8 mouse cellular contexts compared by ENCODE assay signal in the genomic region with DNA sequence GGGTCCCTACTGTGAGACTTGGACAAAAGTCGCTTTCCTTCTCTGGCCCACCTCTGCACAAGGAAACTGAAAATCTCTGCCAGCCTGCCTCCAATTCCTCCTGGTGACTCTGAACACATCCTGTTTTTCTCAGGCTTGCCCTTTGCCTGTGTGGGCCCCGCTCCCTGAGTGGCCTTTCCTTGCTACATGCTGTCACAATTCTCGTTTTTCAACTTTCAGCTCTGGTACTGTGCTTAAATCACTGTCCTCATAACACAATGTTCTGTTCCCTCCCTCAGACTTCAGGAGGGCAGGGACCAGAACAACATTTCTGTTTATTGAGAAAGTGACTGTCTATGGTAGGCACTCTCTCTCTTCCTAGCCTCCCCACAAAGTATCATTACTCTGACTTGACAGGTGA. TPM values are rescaled to one million over a fixed set of nuclear protein-coding genes. Genes with fewer than 3 reads are reported as not detected.
DNase-seq lines count a peak whose midpoint lies in the region; ATAC-seq lines count a peak whose summit lies in the region.
"Had no signal": no experiment of that assay in that cellular context is flagged by ENCODE, and none has a peak within 500 bp of the region (broad histone marks: within the 10 kb centered on the region; RNA-seq: fewer than 3 reads in every experiment).

No protein-coding gene starts in this region.

- H3K9me3 ChIP-seq in kidney, embryonic 15.5 days (replicated peaks) = no peaks in the 10 kb centered on the region
- no peaks in the 10 kb centered on the region for H3K9me3 ChIP-seq in embryonic facial prominence, embryonic 14.5 days (ENCODE audit: control insufficient read depth, low read length)
- H3K9me3 ChIP-seq in hindbrain, embryonic 11.5 days (ENCODE audit: control insufficient read depth, low read length) = no peaks in the 10 kb centered on the region
- H3K9me3 ChIP-seq in midbrain, embryonic 16.5 days (replicated peaks; ENCODE audit: control insufficient read depth, low read length, poor library complexity, severe bottlenecking) = no peaks in the 10 kb centered on the region
- H3K9me3 ChIP-seq: liver, embryonic 13.5 days had no signal

- H3K27ac ChIP-seq in kidney, embryonic 15.5 days = peak overlapping the region; percentile 37; the same call in 1 of the 2 replicates
- H3K27ac ChIP-seq in embryonic facial prominence, embryonic 14.5 days (replicated peaks; ENCODE audit: low read depth, low read length) = 0 out of 2 replicates have a peak overlapping the region, but pooled peaks have one; percentile 39
- peak overlapping the region; percentile 13; the same call in 1 of the 2 replicates for H3K27ac ChIP-seq in hindbrain, embryonic 11.5 days (ENCODE audit: low read depth, low read length)
- H3K27ac ChIP-seq in midbrain, embryonic 16.5 days (ENCODE audit: low read length) = peak overlapping the region; percentile 96; the same call in 1 of the 2 replicates
- H3K27ac ChIP-seq: liver, embryonic 13.5 days had no signal

- no peak for ATAC-seq in kidney, embryonic 15.5 days (replicated peaks; ENCODE audit: low FRiP score)
- no peak for ATAC-seq in embryonic facial prominence, embryonic 14.5 days (ENCODE audit: low read depth)
- no peak for ATAC-seq in hindbrain, embryonic 11.5 days (ENCODE audit: low FRiP score)
- ATAC-seq in midbrain, embryonic 16.5 days = no peak

- no peaks in the 10 kb centered on the region for H3K36me3 ChIP-seq in kidney, embryonic 15.5 days
- no peaks in the 10 kb centered on the region for H3K36me3 ChIP-seq in embryonic facial prominence, embryonic 14.5 days (ENCODE audit: control insufficient read depth, insufficient read depth, low read length)
- no peaks in the 10 kb centered on the region for H3K36me3 ChIP-seq in hindbrain, embryonic 11.5 days (ENCODE audit: control insufficient read depth, insufficient read depth, low read length)
- no peaks in the 10 kb centered on the region for H3K36me3 ChIP-seq in midbrain, embryonic 16.5 days (ENCODE audit: control insufficient read depth, insufficient read depth, low read length)
- H3K36me3 ChIP-seq: liver, embryonic 13.5 days had no signal

- H3K9ac ChIP-seq in kidney, embryonic 15.5 days = no peak overlapping the region
- H3K9ac ChIP-seq in embryonic facial prominence, embryonic 14.5 days (ENCODE audit: low read depth, low read length) = no peak overlapping the region
- H3K9ac ChIP-seq in hindbrain, embryonic 11.5 days (ENCODE audit: low read depth, low read length) = no peak overlapping the region
- H3K9ac ChIP-seq in midbrain, embryonic 16.5 days (ENCODE audit: low read depth, low read length) = no peak overlapping the region
- H3K9ac ChIP-seq: liver, embryonic 13.5 days had no signal

- DNase-seq in kidney, postnatal 14 days = no peak
- no peak for DNase-seq in embryonic facial prominence, embryonic 14.5 days (ENCODE audit: low spot score)
- DNase-seq in hindbrain, embryonic 11.5 days (ENCODE audit: low spot score) = no peak
- no peak for DNase-seq in cerebellum, postnatal 10 days
- no peak for DNase-seq in yolk sac, embryonic 10.5 days (ENCODE audit: low spot score)
- DNase-seq: liver, embryonic 13.5 days had no signal

- 64% methylated on average over 3 of the region's 3 CpGs for WGBS in kidney, embryonic 15.5 days
- WGBS in embryonic facial prominence, embryonic 14.5 days = 58% methylated on average over 3 of the region's 3 CpGs
- WGBS in hindbrain, embryonic 11.5 days = 71% methylated on average over 3 of the region's 3 CpGs
- 85% methylated on average over 3 of the region's 3 CpGs for WGBS in midbrain, embryonic 16.5 days

- H3K4me1 ChIP-seq in kidney, embryonic 15.5 days = peaks cover 52% of the 10 kb centered on the region
- peaks cover 34% of the 10 kb centered on the region for H3K4me1 ChIP-seq in embryonic facial prominence, embryonic 14.5 days (ENCODE audit: control insufficient read depth, insufficient read depth, low read length)
- H3K4me1 ChIP-seq in hindbrain, embryonic 11.5 days (replicated peaks; ENCODE audit: control insufficient read depth, insufficient read depth, low read length) = peaks cover 17% of the 10 kb centered on the region
- H3K4me1 ChIP-seq in midbrain, embryonic 16.5 days (ENCODE audit: control insufficient read depth, insufficient read depth, low read length) = peaks cover 35% of the 10 kb centered on the region

- H3K4me2 ChIP-seq in kidney, embryonic 15.5 days = 0 out of 2 replicates have a peak overlapping the region, but pooled peaks have one; percentile 72
- H3K4me2 ChIP-seq in embryonic facial prominence, embryonic 14.5 days (ENCODE audit: low read depth, low read length) = peak overlapping the region; percentile 91; the same call in 1 of the 2 replicates
- no peak overlapping the region for H3K4me2 ChIP-seq in hindbrain, embryonic 11.5 days (replicated peaks; ENCODE audit: low read depth, low read length)
- peak overlapping the region; percentile 96; the same call in 1 of the 2 replicates for H3K4me2 ChIP-seq in midbrain, embryonic 16.5 days (ENCODE audit: low read length)

- H3K4me3 ChIP-seq in kidney, embryonic 15.5 days (replicated peaks) = no peak overlapping the region
- no peak overlapping the region for H3K4me3 ChIP-seq in embryonic facial prominence, embryonic 14.5 days (ENCODE audit: low read depth, low read length)
- no peak overlapping the region for H3K4me3 ChIP-seq in hindbrain, embryonic 11.5 days (ENCODE audit: low read depth, low read length)
- no peak overlapping the region for H3K4me3 ChIP-seq in midbrain, embryonic 16.5 days (ENCODE audit: low read depth, low read length)
- H3K4me3 ChIP-seq: liver, embryonic 13.5 days had no signal

- H3K27me3 ChIP-seq in kidney, embryonic 15.5 days = no peaks in the 10 kb centered on the region
- H3K27me3 ChIP-seq in embryonic facial prominence, embryonic 14.5 days (replicated peaks; ENCODE audit: control insufficient read depth, insufficient read depth, low read length) = no peaks in the 10 kb centered on the region
- H3K27me3 ChIP-seq in hindbrain, embryonic 11.5 days (ENCODE audit: control insufficient read depth, insufficient read depth, low read length) = no peaks in the 10 kb centered on the region
- H3K27me3 ChIP-seq in midbrain, embryonic 16.5 days (ENCODE audit: control insufficient read depth, insufficient read depth, low read depth, low read length) = no peaks in the 10 kb centered on the region

RNA-seq across cellular contexts. Expression of a gene that starts 1.8 kb away (rescaled TPM):
- polyA plus RNA-seq in kidney, embryonic 15.5 days (2015; fragmentation: Nextera tagmentation; extraction: Ambion mirVana) = 44.5 and 47.7 TPM in 2 replicates
- polyA plus RNA-seq in embryonic facial prominence, embryonic 14.5 days (2014; fragmentation: Nextera tagmentation; extraction: Ambion mirVana) = 38.4 and 39.0 TPM in 2 replicates
- polyA plus RNA-seq in hindbrain, embryonic 11.5 days (2014; fragmentation: Nextera tagmentation; extraction: Ambion mirVana) = 11.6 and 13.1 TPM in 2 replicates
- polyA plus RNA-seq in midbrain, embryonic 16.5 days (2015; fragmentation: Nextera tagmentation; extraction: Ambion mirVana) = 25.3 and 27.4 TPM in 2 replicates

RNA-seq across cellular contexts. Expression of a gene that starts 27.0 kb away (rescaled TPM):
- 16.5 and 19.3 TPM in 2 replicates for polyA plus RNA-seq in kidney, embryonic 15.5 days (2015; fragmentation: Nextera tagmentation; extraction: Ambion mirVana)
- 26.8 and 29.7 TPM in 2 replicates for polyA plus RNA-seq in embryonic facial prominence, embryonic 14.5 days (2014; fragmentation: Nextera tagmentation; extraction: Ambion mirVana)
- polyA plus RNA-seq in hindbrain, embryonic 11.5 days (2014; fragmentation: Nextera tagmentation; extraction: Ambion mirVana) = 62.8 and 64.7 TPM in 2 replicates
- polyA plus RNA-seq in midbrain, embryonic 16.5 days (2015; fragmentation: Nextera tagmentation; extraction: Ambion mirVana) = 340 and 389 TPM in 2 replicates

Comparison
In these comparisons a context has a peak if more than half of its experiments do, and no peak if none do; other contexts are left out.
1. H3K27ac ChIP-seq: peak in every context shown above with its lines; median percentile 96 in midbrain, embryonic 16.5 days; 39 in embryonic facial prominence, embryonic 14.5 days; 37 in kidney, embryonic 15.5 days; 13 in hindbrain, embryonic 11.5 days.